ENCODE assay signal across 8 mouse cellular contexts in genomic region chr9:30426882-30427632, GRCm38 (mm10). TPM values are rescaled to one million over a fixed set of nuclear protein-coding genes. Genes with fewer than 3 reads are reported as not detected.
DNase-seq lines count a peak whose midpoint lies in the region; ATAC-seq lines count a peak whose summit lies in the region.

TSS of gene Snx19 (plus strand) at chr9:30427108.

- H3K27ac ChIP-seq in hindbrain, embryonic 12.5 days: no peak within 1 kb of the TSS

- 4% methylated on average over 53 of the region's 53 CpGs for WGBS in hindbrain, embryonic 12.5 days

- peaks cover 5% of the 10 kb centered on the region; the same call in 1 of the 2 replicates for H3K36me3 ChIP-seq in hindbrain, embryonic 12.5 days

- peak; percentile 92 for DNase-seq in Muller cell, postnatal 12 days (ENCODE audit: inconsistent ontology term)
- peak; percentile 90 for DNase-seq in cerebellum, adult 9-11 months
- peak; percentile 77 to 89 for DNase-seq in frontal cortex, postnatal 10 days (ENCODE audit: low spot score in 2 of 2)
- DNase-seq in layer of hippocampus, postnatal 14 days (ENCODE audit: low spot score in 2 of 2): peak; percentile 86 to 90
- peak; percentile 97 for DNase-seq in lung, postnatal 14 days
- DNase-seq in retina, adult 2 months (ENCODE audit: low read depth, low spot score): peak; percentile 73
- DNase-seq in thymus, postnatal 36 days: peak; percentile 91 to 95

- H3K4me1 ChIP-seq in hindbrain, embryonic 12.5 days: peaks cover 31% of the 10 kb centered on the region

- peak within 1 kb of the TSS; percentile 79 for H3K4me2 ChIP-seq in hindbrain, embryonic 12.5 days (replicated peaks)

- H3K9ac ChIP-seq in hindbrain, embryonic 12.5 days: peak within 1 kb of the TSS; percentile 86

- H3K9me3 ChIP-seq in hindbrain, embryonic 12.5 days (replicated peaks): no peaks in the 10 kb centered on the region

- H3K27me3 ChIP-seq in hindbrain, embryonic 12.5 days: no peaks in the 10 kb centered on the region; the same call in 1 of the 2 replicates

- peak; percentile 97 for ATAC-seq in hindbrain, embryonic 12.5 days (ENCODE audit: low FRiP score)

- peak within 1 kb of the TSS; percentile 85 for H3K4me3 ChIP-seq in hindbrain, embryonic 12.5 days

RNA-seq across cellular contexts. Expression of gene Snx19, which starts in this region (rescaled TPM):
- polyA plus RNA-seq in hindbrain, embryonic 12.5 days (2016; fragmentation: Nextera tagmentation; extraction: Ambion mirVana): 28.0 and 31.1 TPM in 2 replicates
- 10 to 100 TPM; 42.2 to 42.6 TPM for total RNA-seq in layer of hippocampus, postnatal 14 days (2021)
